Mouse (Mus musculus) midbrain, embryonic 14.5 days (tissue): ENCODE results near the gene Il18. TPM values are rescaled to one million over a fixed set of nuclear protein-coding genes. Genes with fewer than 3 reads are reported as not detected.
A peak's percentile ranks its signal among the peaks of the same experiment; 100 is the strongest.

Source experiments
- ATAC-seq: fragments of 200-750 bp; cut with Nextera tagmentation; 2 replicates; pipeline ENCODE4 v1.8.0; 2017; ENCODE audit warnings: moderate number of reproducible peaks, moderate library complexity; ENCODE audit not compliant: low FRiP score, low TSS enrichment
- DNase-seq: peaks from one replicate; pipeline ENCODE4 v3.0.0-alpha.2; 2015
- H3K27ac ChIP-seq: fragments of 300-500 bp; sonication (generic); replicated peaks from 2 replicates; pipeline ENCODE4 v1.5.1; 2014; ENCODE audit warnings: mild to moderate bottlenecking, low read depth, low read length, moderate library complexity
- H3K27me3 ChIP-seq: fragments of 300-500 bp; sonication (generic); 2 replicates; pipeline ENCODE4 v1.6.1; 2014; ENCODE audit warnings: low read length, control low read depth, mixed read lengths; ENCODE audit not compliant: control insufficient read depth, insufficient read depth
- H3K36me3 ChIP-seq: fragments of 300-500 bp; sonication (generic); 2 replicates; pipeline ENCODE4 v1.6.1; 2014; ENCODE audit warnings: low read length, control low read depth; ENCODE audit not compliant: control insufficient read depth, insufficient read depth
- H3K4me1 ChIP-seq: fragments of 300-500 bp; sonication (generic); 2 replicates; pipeline ENCODE4 v1.6.1; 2014; ENCODE audit warnings: mild to moderate bottlenecking, antibody characterized with exemption, low read length, control low read depth; ENCODE audit not compliant: control insufficient read depth, insufficient read depth
- H3K4me2 ChIP-seq: fragments of 300-500 bp; sonication (generic); 2 replicates; pipeline ENCODE4 v1.6.1; 2014; ENCODE audit warnings: mild to moderate bottlenecking, low read length, moderate library complexity
- H3K4me3 ChIP-seq: fragments of 300-500 bp; sonication (generic); replicated peaks from 2 replicates; pipeline ENCODE4 v1.5.1; 2014; ENCODE audit warnings: low read depth, low read length
- H3K9ac ChIP-seq: fragments of 300-500 bp; sonication (generic); replicated peaks from 2 replicates; pipeline ENCODE4 v1.6.1; 2014; ENCODE audit warnings: mild to moderate bottlenecking, low read length, moderate library complexity
- H3K9me3 ChIP-seq: fragments of 300-500 bp; sonication (generic); 2 replicates; pipeline ENCODE4 v1.6.1; 2016; ENCODE audit warnings: low read length, control low read depth, mixed read lengths; ENCODE audit not compliant: control insufficient read depth
- WGBS: fragments of 180-500 bp; shearing (Covaris S2); extraction: QIAGEN DNeasy Blood & Tissue Kit; methylation state at CpG from one replicate; pipeline ENCODE4 v1.1.7; 2014; 5-methylcytosine and 5-hydroxymethylcytosine counted together
- polyA plus RNA-seq: library from polyadenylated mRNA; unstranded; fragments of >200 nt; fragmentation: Nextera tagmentation; extraction: Ambion mirVana; gene quantifications from 2 replicates; pipeline ENCODE4 v1.2.1, GENCODE M21; 2014

Gene Il18
- polyA plus RNA-seq, 1 experiment from 2014 or later: 21.7 TPM

DNA sequence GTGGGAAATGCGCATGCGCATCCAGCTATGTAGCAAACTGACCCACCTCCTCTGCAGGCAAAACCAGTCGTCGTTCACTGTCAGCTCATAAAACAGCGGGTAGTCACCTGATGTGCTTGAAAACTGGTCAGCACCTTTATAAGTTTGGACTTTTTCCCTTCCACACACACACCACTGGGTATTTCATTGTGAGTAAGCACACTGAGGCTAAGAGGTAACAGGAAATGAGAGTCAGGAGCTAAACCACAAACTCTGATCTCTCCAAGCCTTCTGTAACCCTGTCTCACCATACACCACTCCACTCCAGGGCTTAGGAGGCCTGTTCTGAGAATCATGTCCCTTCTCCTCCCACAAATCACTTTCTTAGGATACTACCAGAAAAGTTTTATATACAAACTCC lies 29.0 kb upstream of the Il18 start:
- peaks cover 5% of the 10 kb centered on the region; the same call in 1 of the 2 replicates for H3K4me1 ChIP-seq
- H3K27ac ChIP-seq: no peak overlapping the region
- 88% methylated on average over 5 of the region's 5 CpGs for WGBS
- no peak overlapping the region for H3K9ac ChIP-seq
- peaks cover 10% of the 10 kb centered on the region; the same call in 1 of the 2 replicates for H3K36me3 ChIP-seq
- no peaks in the 10 kb centered on the region for H3K27me3 ChIP-seq
- H3K4me2 ChIP-seq: no peak overlapping the region
- H3K4me3 ChIP-seq: no peak overlapping the region
- no peak for ATAC-seq
- no peaks in the 10 kb centered on the region for H3K9me3 ChIP-seq
- DNase-seq: no peak

DNA sequence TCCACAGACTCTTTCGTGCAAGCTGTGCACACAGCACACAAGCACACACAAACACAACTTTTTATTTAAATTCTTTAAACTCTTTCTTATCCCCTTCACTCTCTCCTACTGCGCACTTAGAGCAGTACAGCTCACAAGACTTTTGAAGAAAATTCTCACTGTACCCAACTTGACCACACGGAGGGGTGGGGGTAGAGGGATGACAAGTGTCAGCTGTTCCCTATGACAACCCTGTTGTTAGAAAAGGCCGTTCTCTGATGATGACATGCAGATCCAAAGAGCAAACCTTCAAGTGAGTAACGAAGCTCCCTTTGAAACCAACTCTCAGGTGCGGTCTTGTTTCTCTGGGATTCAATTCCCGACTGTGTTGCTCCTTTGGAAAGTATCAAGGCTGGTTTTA lies 26.8 kb upstream of the Il18 start:
- H3K27ac ChIP-seq: no peak overlapping the region
- no peaks in the 10 kb centered on the region for H3K9me3 ChIP-seq
- ATAC-seq (peak; percentile 22; the same call in 1 of the 2 replicates), DNase-seq (no peak)
- peaks cover 6% of the 10 kb centered on the region; the same call in 1 of the 2 replicates for H3K36me3 ChIP-seq
- peak overlapping the region; percentile 71 for H3K4me3 ChIP-seq
- peak overlapping the region; percentile 71 for H3K9ac ChIP-seq
- 50% methylated on average over 7 of the region's 7 CpGs for WGBS
- peak overlapping the region; percentile 71 for H3K4me2 ChIP-seq
- peaks cover 5% of the 10 kb centered on the region; the same call in 1 of the 2 replicates for H3K4me1 ChIP-seq
- H3K27me3 ChIP-seq: no peaks in the 10 kb centered on the region

- H3K9ac ChIP-seq: peak within 1 kb of the TSS; percentile 71
- H3K27ac ChIP-seq: peak within 1 kb of the TSS; percentile 79
- H3K4me1 ChIP-seq: peaks cover 5% of the 10 kb centered on the region; the same call in 1 of the 2 replicates
- peak; percentile 97 for ATAC-seq
- H3K4me3 ChIP-seq: peak within 1 kb of the TSS; percentile 71
- no peaks in the 10 kb centered on the region for H3K9me3 ChIP-seq
- peaks cover 6% of the 10 kb centered on the region; the same call in 1 of the 2 replicates for H3K36me3 ChIP-seq
- under 1% methylated on average over 54 of the region's 54 CpGs for WGBS
- H3K4me2 ChIP-seq: peak within 1 kb of the TSS; percentile 71
- peak; percentile 100 for DNase-seq
- no peaks in the 10 kb centered on the region for H3K27me3 ChIP-seq
Observed at GRCm38 (mm10) chr9:50528293-50528892, 26.2 kb upstream of the Il18 start, which contains the start of gene Pts. TSS of gene Pts (minus strand) at chr9:50528724.

GRCm38 (mm10) chr9:50530890-50531289 lies 23.7 kb upstream of the Il18 start:
- no peak overlapping the region for H3K9ac ChIP-seq
- no peaks in the 10 kb centered on the region for H3K27me3 ChIP-seq
- H3K4me1 ChIP-seq: peaks cover 5% of the 10 kb centered on the region; the same call in 1 of the 2 replicates
- WGBS: 31% methylated on average over 2 of the region's 2 CpGs
- H3K4me2 ChIP-seq: no peak overlapping the region
- no peak for ATAC-seq
- DNase-seq: peak; percentile 74
- no peak overlapping the region for H3K27ac ChIP-seq
- no peak overlapping the region for H3K4me3 ChIP-seq
- H3K36me3 ChIP-seq: no peaks in the 10 kb centered on the region
- no peaks in the 10 kb centered on the region for H3K9me3 ChIP-seq

- no peak overlapping the region for H3K27ac ChIP-seq
- H3K36me3 ChIP-seq: no peaks in the 10 kb centered on the region
- no peak overlapping the region for H3K4me2 ChIP-seq
- H3K9ac ChIP-seq: no peak overlapping the region
- 85% methylated on average over 11 of the region's 11 CpGs for WGBS
- ATAC-seq (no peak), DNase-seq (no peak)
- no peaks in the 10 kb centered on the region for H3K27me3 ChIP-seq
- no peaks in the 10 kb centered on the region for H3K9me3 ChIP-seq
- no peak overlapping the region for H3K4me3 ChIP-seq
- no peaks in the 10 kb centered on the region for H3K4me1 ChIP-seq
Observed at GRCm38 (mm10) chr9:50533328-50533727, 21.3 kb upstream of the Il18 start.

- H3K9ac ChIP-seq: no peak overlapping the region
- WGBS: 83% methylated on average over 3 of the region's 3 CpGs
- DNase-seq (no peak), ATAC-seq (no peak)
- H3K4me2 ChIP-seq: no peak overlapping the region
- no peaks in the 10 kb centered on the region for H3K27me3 ChIP-seq
- no peaks in the 10 kb centered on the region for H3K4me1 ChIP-seq
- H3K36me3 ChIP-seq: no peaks in the 10 kb centered on the region
- no peak overlapping the region for H3K4me3 ChIP-seq
- H3K27ac ChIP-seq: no peak overlapping the region
- H3K9me3 ChIP-seq: no peaks in the 10 kb centered on the region
Observed at GRCm38 (mm10) chr9:50533791-50534190, 20.8 kb upstream of the Il18 start.

GRCm38 (mm10) chr9:50535930-50536329 lies 18.7 kb upstream of the Il18 start:
- no peak overlapping the region for H3K9ac ChIP-seq
- 89% methylated on average over 5 of the region's 5 CpGs for WGBS
- H3K4me2 ChIP-seq: no peak overlapping the region
- H3K4me3 ChIP-seq: no peak overlapping the region
- DNase-seq: no peak
- no peaks in the 10 kb centered on the region for H3K9me3 ChIP-seq
- no peaks in the 10 kb centered on the region for H3K36me3 ChIP-seq
- no peaks in the 10 kb centered on the region for H3K27me3 ChIP-seq
- H3K4me1 ChIP-seq: no peaks in the 10 kb centered on the region
- ATAC-seq: no peak
- no peak overlapping the region for H3K27ac ChIP-seq

DNA sequence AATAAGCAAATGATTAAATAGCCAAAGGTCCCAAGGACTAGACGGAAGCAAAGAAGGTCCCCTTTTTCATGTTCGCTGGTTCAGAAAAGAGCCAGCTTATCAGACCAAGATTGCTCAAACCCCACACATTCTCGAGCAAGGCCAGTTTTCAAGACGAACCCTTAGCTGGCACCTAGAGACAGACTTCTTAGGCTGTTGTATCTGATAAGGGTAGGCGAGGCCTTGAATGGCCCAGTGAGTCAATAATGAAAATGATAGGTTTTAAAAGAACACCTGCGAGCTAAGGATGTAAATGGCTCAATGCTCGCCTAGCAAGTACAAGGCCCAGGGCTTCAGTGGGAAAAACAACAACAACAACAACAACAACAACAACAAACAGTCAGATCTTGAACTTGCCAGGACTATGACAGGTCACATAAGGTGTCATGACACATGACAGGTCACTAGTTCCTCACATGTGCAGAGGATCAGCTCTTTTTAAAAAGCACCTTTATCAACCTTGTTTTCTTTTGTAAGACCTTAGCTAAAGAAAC lies 18.0 kb upstream of the Il18 start:
- Histone ChIP-seq H3K4me3 (no peak overlapping the region), H3K9ac (no peak overlapping the region), H3K9me3 (no peaks in the 10 kb centered on the region), H3K36me3 (no peaks in the 10 kb centered on the region), H3K27me3 (no peaks in the 10 kb centered on the region), H3K27ac (no peak overlapping the region), H3K4me2 (no peak overlapping the region), H3K4me1 (no peaks in the 10 kb centered on the region)
- no peak for ATAC-seq
- DNase-seq: no peak
- WGBS: 80% methylated on average over 7 of the region's 7 CpGs

DNA sequence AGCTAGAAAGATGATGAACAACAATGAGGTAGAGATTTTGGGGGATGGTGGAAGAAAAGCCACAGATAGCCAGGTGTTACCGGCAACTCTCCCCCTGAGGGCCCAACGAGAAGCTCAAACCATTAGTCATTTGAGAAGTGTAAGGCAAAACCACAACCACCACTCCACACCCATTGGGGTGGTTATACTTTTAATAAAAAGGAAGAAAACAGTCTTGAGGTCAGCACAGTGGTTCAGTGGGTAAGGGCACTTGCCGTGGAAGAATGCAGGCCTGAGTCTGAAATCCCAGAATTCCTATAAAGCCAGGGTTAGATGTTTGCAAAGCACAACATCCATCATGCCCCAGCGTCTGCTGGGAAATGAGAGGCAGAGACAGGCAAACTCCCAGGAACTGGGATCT lies 17.3 kb upstream of the Il18 start:
- H3K4me1 ChIP-seq: no peaks in the 10 kb centered on the region
- no peak overlapping the region for H3K4me3 ChIP-seq
- no peak overlapping the region for H3K27ac ChIP-seq
- no peak overlapping the region for H3K4me2 ChIP-seq
- ATAC-seq (no peak), DNase-seq (no peak)
- H3K9ac ChIP-seq: no peak overlapping the region
- H3K36me3 ChIP-seq: no peaks in the 10 kb centered on the region
- 85% methylated on average over 4 of the region's 4 CpGs for WGBS
- no peaks in the 10 kb centered on the region for H3K27me3 ChIP-seq
- no peaks in the 10 kb centered on the region for H3K9me3 ChIP-seq
